Mouse (Mus musculus) bone marrow macrophage, adult 2 months (primary cell): Measurements from ENCODE around the gene Nfe2.

Experiments
- CTCF ChIP-seq: IDR thresholded peaks from 2 replicates; pipeline ENCODE4 v1.5.1; 2012; ENCODE audit warnings: low read depth, mild to moderate bottlenecking, low read length, moderate library complexity
- POLR2A ChIP-seq: IDR thresholded peaks from 2 replicates; pipeline ENCODE4 v1.6.1; 2012; ENCODE audit warnings: mild to moderate bottlenecking, low read depth, low read length, borderline replicate concordance

GRCm38 (mm10) chr15:103284066-103284465 is 25.9 kb upstream of the Nfe2 start:
- TF ChIP-seq CTCF, result 0 out of 2 replicates have a peak, but pooled peaks have one; percentile 23
- TF ChIP-seq POLR2A, result no peak
